Mouse (Mus musculus): ENCODE results near the gene Arhgap45. TPM values are rescaled to one million over a fixed set of nuclear protein-coding genes. Genes with fewer than 3 reads are reported as not detected.
"Not testable (repeated sequence)": the region's sequence is repeated elsewhere in the genome, so short reads cannot be mapped to it uniquely, and the experiment has no call there.

Gene Arhgap45
- polyA plus RNA-seq, 1 experiment = 375 TPM

GRCm38 (mm10) chr10:80039559-80039979, 23.1 kb downstream of the Arhgap45 start, which contains the start of gene Polr2e:
TSS of gene Polr2e (minus strand) at chr10:80039795.
- H3K36me3 ChIP-seq (replicated peaks; ENCODE audit: low read length) = peaks cover 44% of the 10 kb centered on the region
- TF ChIP-seq FLI1 (IDR thresholded peaks at IDR 0.05; ENCODE audit: low read length) (no peak), GATA1 (IDR thresholded peaks at IDR 0.05; ENCODE audit: borderline replicate concordance, low read length) (no peak)
- no peaks in the 10 kb centered on the region for H3K27me3 ChIP-seq (replicated peaks)
- peaks cover 84% of the 10 kb centered on the region for H3K4me1 ChIP-seq
- H3K4me3 ChIP-seq (replicated peaks) = peak within 1 kb of the TSS; percentile 97
- H3K9me3 ChIP-seq = no peaks in the 10 kb centered on the region

GRCm38 (mm10) chr10:80041409-80042060, 25.1 kb downstream of the Arhgap45 start:
- H3K4me1 ChIP-seq = peaks cover 78% of the 10 kb centered on the region
- not testable (repeated sequence) for H3K9me3 ChIP-seq; H3K27me3 ChIP-seq (replicated peaks); H3K4me3 ChIP-seq (replicated peaks)
- H3K36me3 ChIP-seq (replicated peaks; ENCODE audit: low read length) = peaks cover 24% of the 10 kb centered on the region

- H3K27me3 ChIP-seq (replicated peaks) = no peaks in the 10 kb centered on the region
- TF ChIP-seq FLI1 (IDR thresholded peaks at IDR 0.05; ENCODE audit: low read length) (no peak), GATA1 (IDR thresholded peaks at IDR 0.05; ENCODE audit: borderline replicate concordance, low read length) (no peak)
- H3K4me3 ChIP-seq (replicated peaks) = peak overlapping the region; percentile 72
- peaks cover 81% of the 10 kb centered on the region for H3K4me1 ChIP-seq
- peaks cover 2% of the 10 kb centered on the region for H3K36me3 ChIP-seq (replicated peaks; ENCODE audit: low read length)
- no peaks in the 10 kb centered on the region for H3K9me3 ChIP-seq
Measured at GRCm38 (mm10) chr10:80044087-80044486, 27.6 kb downstream of the Arhgap45 start.

- H3K27me3 ChIP-seq (replicated peaks); H3K9me3 ChIP-seq; H3K36me3 ChIP-seq (replicated peaks; ENCODE audit: low read length): not testable (repeated sequence)
- Histone ChIP-seq H3K4me1 (peaks cover 87% of the 10 kb centered on the region), H3K4me3 (replicated peaks) (peak overlapping the region; percentile 0)
Measured at GRCm38 (mm10) chr10:80045364-80045763, 28.9 kb downstream of the Arhgap45 start.

GRCm38 (mm10) chr10:80045766-80046165, 29.3 kb downstream of the Arhgap45 start:
- peaks cover 2% of the 10 kb centered on the region for H3K36me3 ChIP-seq (replicated peaks; ENCODE audit: low read length)
- no peaks in the 10 kb centered on the region for H3K9me3 ChIP-seq
- H3K4me1 ChIP-seq = peaks cover 88% of the 10 kb centered on the region
- TF ChIP-seq GATA1 (IDR thresholded peaks at IDR 0.05; ENCODE audit: borderline replicate concordance, low read length) (no peak), FLI1 (IDR thresholded peaks at IDR 0.05; ENCODE audit: low read length) (no peak)
- H3K4me3 ChIP-seq (replicated peaks) = peak overlapping the region; percentile 0
- no peaks in the 10 kb centered on the region for H3K27me3 ChIP-seq (replicated peaks)

- Histone ChIP-seq H3K4me3 (replicated peaks) (no peak within 1 kb of the TSS), H3K4me1 (peaks cover 94% of the 10 kb centered on the region), H3K9me3 (no peaks in the 10 kb centered on the region), H3K27me3 (replicated peaks) (no peaks in the 10 kb centered on the region), H3K36me3 (replicated peaks; ENCODE audit: low read length) (no peaks in the 10 kb centered on the region)
- no peak for TF ChIP-seq FLI1 (IDR thresholded peaks at IDR 0.05; ENCODE audit: low read length)
- no peak for TF ChIP-seq GATA1 (IDR thresholded peaks at IDR 0.05; ENCODE audit: borderline replicate concordance, low read length)
Measured at GRCm38 (mm10) chr10:80047041-80047565, 30.6 kb downstream of the Arhgap45 start, which contains the start of gene Gpx4. TSS of gene Gpx4 (plus strand) at chr10:80047166.

- Histone ChIP-seq H3K36me3 (replicated peaks; ENCODE audit: low read length) (no peaks in the 10 kb centered on the region), H3K4me3 (replicated peaks) (peak overlapping the region; percentile 12), H3K4me1 (peaks cover 92% of the 10 kb centered on the region), H3K27me3 (replicated peaks) (no peaks in the 10 kb centered on the region), H3K9me3 (no peaks in the 10 kb centered on the region)
- TF ChIP-seq FLI1 (IDR thresholded peaks at IDR 0.05; ENCODE audit: low read length) (no peak), GATA1 (IDR thresholded peaks at IDR 0.05; ENCODE audit: borderline replicate concordance, low read length) (no peak)
Measured at GRCm38 (mm10) chr10:80048396-80048795, 31.9 kb downstream of the Arhgap45 start.

- no peaks in the 10 kb centered on the region for H3K36me3 ChIP-seq (replicated peaks; ENCODE audit: low read length)
- peaks cover 88% of the 10 kb centered on the region for H3K4me1 ChIP-seq
- no peaks in the 10 kb centered on the region for H3K27me3 ChIP-seq (replicated peaks)
- peak overlapping the region; percentile 12 for H3K4me3 ChIP-seq (replicated peaks)
- H3K9me3 ChIP-seq = no peaks in the 10 kb centered on the region
- TF ChIP-seq FLI1 (IDR thresholded peaks at IDR 0.05; ENCODE audit: low read length) = no peak
- TF ChIP-seq GATA1 (IDR thresholded peaks at IDR 0.05; ENCODE audit: borderline replicate concordance, low read length) = no peak
Measured at GRCm38 (mm10) chr10:80048834-80049233, 32.4 kb downstream of the Arhgap45 start.

- TF ChIP-seq GATA1 (IDR thresholded peaks at IDR 0.05; ENCODE audit: borderline replicate concordance, low read length) (no peak), FLI1 (IDR thresholded peaks at IDR 0.05; ENCODE audit: low read length) (no peak)
- peaks cover 80% of the 10 kb centered on the region for H3K4me1 ChIP-seq
Measured at GRCm38 (mm10) chr10:80050244-80050643, 33.8 kb downstream of the Arhgap45 start.

GRCm38 (mm10) chr10:80050885-80051617, 34.6 kb downstream of the Arhgap45 start:
- TF ChIP-seq GATA1 (IDR thresholded peaks at IDR 0.05; ENCODE audit: borderline replicate concordance, low read length) = no peak
- no peak for TF ChIP-seq FLI1 (IDR thresholded peaks at IDR 0.05; ENCODE audit: low read length)
- Histone ChIP-seq H3K4me1 (peaks cover 81% of the 10 kb centered on the region), H3K4me3 (replicated peaks) (peak overlapping the region; percentile 78)

More at GRCm38 (mm10) chr10:80050244-80050643, 33.8 kb downstream of the Arhgap45 start:
- Histone ChIP-seq H3K9me3 (no peaks in the 10 kb centered on the region), H3K4me3 (replicated peaks) (no peak overlapping the region), H3K36me3 (replicated peaks; ENCODE audit: low read length) (peaks cover 13% of the 10 kb centered on the region), H3K27me3 (replicated peaks) (no peaks in the 10 kb centered on the region)

More at GRCm38 (mm10) chr10:80050885-80051617, 34.6 kb downstream of the Arhgap45 start:
- peaks cover 21% of the 10 kb centered on the region for H3K36me3 ChIP-seq (replicated peaks; ENCODE audit: low read length)
- H3K27me3 ChIP-seq (replicated peaks) = no peaks in the 10 kb centered on the region
- H3K9me3 ChIP-seq = no peaks in the 10 kb centered on the region

All from megakaryocyte, embryonic 14.5 days (primary cell).